9 mouse cellular contexts compared by ENCODE assay signal in genomic region chr4:154026441-154026761, GRCm38 (mm10). TPM values are rescaled to one million over a fixed set of nuclear protein-coding genes. Genes with fewer than 3 reads are reported as not detected.
A peak's percentile ranks its signal among the peaks of the same experiment; 100 is the strongest.
DNase-seq lines count a peak whose midpoint lies in the region; ATAC-seq and TF ChIP-seq lines count a peak whose summit lies in the region.
"Had no signal": no experiment of that assay in that cellular context is flagged by ENCODE, and none has a peak within 500 bp of the region (broad histone marks: within the 10 kb centered on the region; RNA-seq: fewer than 3 reads in every experiment).

No protein-coding gene starts in this region.

- peak overlapping the region; percentile 56 for H3K4me3 ChIP-seq in heart, embryonic 12.5 days
- H3K4me3 ChIP-seq in ES-E14 (ENCODE audit: insufficient read depth in 1 of 2, low read depth in 1 of 2, low read length in 2 of 2, poor library complexity in 1 of 2, severe bottlenecking in 1 of 2) = peak overlapping the region; percentile 31 to 56; a peak in 2 of 4 replicates
- H3K4me3 ChIP-seq in hindbrain, embryonic 10.5 days = peak overlapping the region; percentile 49
- peak overlapping the region; percentile 84 for H3K4me3 ChIP-seq in liver, postnatal 0 days (ENCODE audit: low read depth, low read length)

- WGBS in heart, embryonic 12.5 days = 35% methylated on average over 2 of the region's 2 CpGs
- whole genome bisulfite sequencing in hindbrain, embryonic 10.5 days = 28% methylated on average over 2 of the region's 2 CpGs
- WGBS in liver, postnatal 0 days (ENCODE audit: insufficient replicate concordance) = 24% methylated on average over 2 of the region's 2 CpGs

- no peak overlapping the region for H3K27ac ChIP-seq in heart, embryonic 12.5 days (ENCODE audit: poor library complexity, severe bottlenecking)
- no peak overlapping the region for H3K27ac ChIP-seq in ES-E14 (ENCODE audit: insufficient read depth, low read depth, low read length, poor library complexity, severe bottlenecking)
- peak overlapping the region; percentile 80 for H3K27ac ChIP-seq in hindbrain, embryonic 10.5 days
- H3K27ac ChIP-seq in liver, postnatal 0 days (ENCODE audit: low read depth) = peak overlapping the region; percentile 44; the same call in 1 of the 2 replicates

- H3K9ac ChIP-seq in heart, embryonic 12.5 days = peak overlapping the region; percentile 80
- H3K9ac ChIP-seq in ES-E14 (ENCODE audit: insufficient read depth, low read depth, low read length, poor library complexity, severe bottlenecking) = peak overlapping the region; percentile 49; the same call in 1 of the 2 replicates
- peak overlapping the region; percentile 86 for H3K9ac ChIP-seq in liver, postnatal 0 days (replicated peaks)

- no peak for ATAC-seq in heart, embryonic 12.5 days (ENCODE audit: insufficient number of reproducible peaks, low FRiP score)
- ATAC-seq in liver, postnatal 0 days = no peak

- no peak for TF ChIP-seq EP300 in liver, postnatal 0 days (IDR thresholded peaks at IDR 0.05; ENCODE audit: low read depth)

- peak overlapping the region; percentile 87 for H3K4me2 ChIP-seq in heart, embryonic 12.5 days
- peak overlapping the region; percentile 94 for H3K4me2 ChIP-seq in liver, postnatal 0 days (ENCODE audit: low read depth, low read length)

- peaks cover 17% of the 10 kb centered on the region for H3K36me3 ChIP-seq in heart, embryonic 12.5 days
- peaks cover 4% of the 10 kb centered on the region for H3K36me3 ChIP-seq in ES-E14 (ENCODE audit: control insufficient read depth, insufficient read depth, low read length, poor library complexity, severe bottlenecking)
- H3K36me3 ChIP-seq in hindbrain, embryonic 10.5 days = peaks cover 13% of the 10 kb centered on the region
- H3K36me3 ChIP-seq in liver, postnatal 0 days (replicated peaks; ENCODE audit: insufficient read depth, low read length) = peaks cover 15% of the 10 kb centered on the region

- in situ Hi-C loops in ES-E14 (cut with MboI; ENCODE audit: low sequenced_read_pairs in 2 of 2, unreplicated experiment in 2 of 2) = no loop called here

- DNase-seq in heart, adult 18-20 months = no peak
- no peak for DNase-seq in ES-E14 (ENCODE audit: low read depth, low spot score)
- DNase-seq in hindbrain, embryonic 10.5 days (ENCODE audit: low spot score) = no peak
- DNase-seq in liver, postnatal 0 days = no peak
- DNase-seq in urinary bladder, adult 18-20 months (ENCODE audit: low spot score in 2 of 2) = no peak
- DNase-seq in cerebellum, adult 8-10 months = no peak
- no peak for DNase-seq in gastrocnemius, adult 18-20 months (ENCODE audit: low spot score)

- peaks cover 47% of the 10 kb centered on the region for H3K4me1 ChIP-seq in heart, embryonic 12.5 days (replicated peaks)
- peaks cover 0 to 4% of the 10 kb centered on the region in 2 experiments; a peak in 1 of 4 replicates for H3K4me1 ChIP-seq in ES-E14 (ENCODE audit: control insufficient read depth in 2 of 2, insufficient read depth in 2 of 2, low read length in 2 of 2, poor library complexity in 1 of 2)
- peaks cover 37% of the 10 kb centered on the region for H3K4me1 ChIP-seq in hindbrain, embryonic 10.5 days (replicated peaks)
- peaks cover 31% of the 10 kb centered on the region for H3K4me1 ChIP-seq in liver, postnatal 0 days (ENCODE audit: insufficient read depth)

- TF ChIP-seq CTCF in liver, postnatal 0 days (IDR thresholded peaks at IDR 0.05; ENCODE audit: low read depth) = no peak

- H3K27me3 ChIP-seq in heart, embryonic 12.5 days (replicated peaks) = peaks cover 5% of the 10 kb centered on the region; the same call in 1 of the 2 replicates
- peaks cover 41% of the 10 kb centered on the region for H3K27me3 ChIP-seq in hindbrain, embryonic 10.5 days (ENCODE audit: insufficient read depth, poor library complexity, severe bottlenecking)
- no peaks in the 10 kb centered on the region for H3K27me3 ChIP-seq in liver, postnatal 0 days (ENCODE audit: insufficient read depth, low read length)

- no peaks in the 10 kb centered on the region for H3K9me3 ChIP-seq in heart, embryonic 12.5 days (replicated peaks)
- no peaks in the 10 kb centered on the region for H3K9me3 ChIP-seq in ES-E14 (ENCODE audit: control insufficient read depth, insufficient read depth, low read depth, low read length)
- no peaks in the 10 kb centered on the region for H3K9me3 ChIP-seq in hindbrain, embryonic 10.5 days
- no peaks in the 10 kb centered on the region for H3K9me3 ChIP-seq in liver, postnatal 0 days (ENCODE audit: low read length)

TF ChIP-seq in ES-E14, 5 proteins besides CTCF, POLR2A, EP300 and RAD21:
- TF ChIP-seq ZNF384 (IDR thresholded peaks at IDR 0.05; ENCODE audit: low read depth, low read length) (no peak), MAFK (IDR thresholded peaks at IDR 0.05; ENCODE audit: insufficient read depth, low read depth, low read length) (no peak), ZC3H11A (IDR thresholded peaks at IDR 0.05; ENCODE audit: borderline replicate concordance, low read depth, low read length) (no peak), CHD2 (IDR thresholded peaks at IDR 0.05; ENCODE audit: low read depth, low read length) (no peak), HCFC1 (IDR thresholded peaks at IDR 0.05; ENCODE audit: borderline replicate concordance, insufficient read depth, low read length) (no peak)

RNA-seq across cellular contexts. Expression of gene Smim1, which starts 0.4 kb away (rescaled TPM):
- 64.6 and 77.0 TPM in 2 replicates for polyA plus RNA-seq in heart, embryonic 12.5 days (2016; fragmentation: Nextera tagmentation; extraction: Ambion mirVana)
- 1 to 10 TPM; 5.4 to 5.6 TPM for total RNA-seq in heart, adult 18-20 months (2021)
- 2.9 and 3.0 TPM in 2 replicates for total RNA-seq in ES-E14 (2012; rRNA removed)
- 25.9 and 32.9 TPM in 2 replicates for polyA plus RNA-seq in hindbrain, embryonic 10.5 days (2016; fragmentation: Nextera tagmentation; extraction: Ambion mirVana)
- 86.4 and 93.6 TPM in 2 replicates for polyA plus RNA-seq in liver, postnatal 0 days (2015; fragmentation: Nextera tagmentation; extraction: Ambion mirVana)
- 1 to 10 TPM; 1.4 to 2.2 TPM for total RNA-seq in gastrocnemius, adult 18-20 months (2021)

RNA-seq across cellular contexts. Expression of gene Lrrc47, which starts 14.9 kb away (rescaled TPM):
- 21.8 and 27.2 TPM in 2 replicates for polyA plus RNA-seq in heart, embryonic 12.5 days (2016; fragmentation: Nextera tagmentation; extraction: Ambion mirVana)
- 10 to 100 TPM; 38.4 to 41.6 TPM for total RNA-seq in heart, adult 18-20 months (2021)
- total RNA-seq in ES-E14 (2012; rRNA removed) = 32.9 and 35.8 TPM in 2 replicates
- 20.2 and 25.3 TPM in 2 replicates for polyA plus RNA-seq in hindbrain, embryonic 10.5 days (2016; fragmentation: Nextera tagmentation; extraction: Ambion mirVana)
- 9.4 and 11.7 TPM in 2 replicates for polyA plus RNA-seq in liver, postnatal 0 days (2015; fragmentation: Nextera tagmentation; extraction: Ambion mirVana)
- 10 to 100 TPM; 26.3 to 27.8 TPM for total RNA-seq in gastrocnemius, adult 18-20 months (2021)

RNA-seq across cellular contexts. Expression of gene Ccdc27, which starts 16.1 kb away (rescaled TPM):
- 0.09 and 0.10 TPM in 2 replicates for polyA plus RNA-seq in heart, embryonic 12.5 days (2016; fragmentation: Nextera tagmentation; extraction: Ambion mirVana)
- not detected for total RNA-seq in heart, adult 18-20 months (2021)
- total RNA-seq in ES-E14 (2012; rRNA removed) = not detected in 2 replicates
- not detected in 2 replicates for polyA plus RNA-seq in hindbrain, embryonic 10.5 days (2016; fragmentation: Nextera tagmentation; extraction: Ambion mirVana)
- polyA plus RNA-seq in liver, postnatal 0 days (2015; fragmentation: Nextera tagmentation; extraction: Ambion mirVana) = not detected in 2 replicates
- not detected for total RNA-seq in gastrocnemius, adult 18-20 months (2021)
- total RNA-seq: hematopoietic stem cell, adult 5-6 weeks had no signal

RNA-seq across cellular contexts. Expression of gene Cep104, which starts 51.4 kb away (rescaled TPM):
- 17.3 and 18.0 TPM in 2 replicates for polyA plus RNA-seq in heart, embryonic 12.5 days (2016; fragmentation: Nextera tagmentation; extraction: Ambion mirVana)
- total RNA-seq in heart, adult 18-20 months (2021) = 10 to 100 TPM; 28.8 to 29.5 TPM
- 15.0 and 16.1 TPM in 2 replicates for total RNA-seq in ES-E14 (2012; rRNA removed)
- polyA plus RNA-seq in hindbrain, embryonic 10.5 days (2016; fragmentation: Nextera tagmentation; extraction: Ambion mirVana) = 21.1 and 22.5 TPM in 2 replicates
- polyA plus RNA-seq in liver, postnatal 0 days (2015; fragmentation: Nextera tagmentation; extraction: Ambion mirVana) = 1.9 and 2.5 TPM in 2 replicates
- total RNA-seq in gastrocnemius, adult 18-20 months (2021) = 10 to 100 TPM; 26.5 to 27.9 TPM

RNA-seq across cellular contexts. Expression of gene Dffb, which starts 51.5 kb away (rescaled TPM):
- polyA plus RNA-seq in heart, embryonic 12.5 days (2016; fragmentation: Nextera tagmentation; extraction: Ambion mirVana) = 5.6 and 6.5 TPM in 2 replicates
- total RNA-seq in heart, adult 18-20 months (2021) = 1 to 10 TPM; 1.3 to 2.2 TPM
- 14.4 and 15.1 TPM in 2 replicates for total RNA-seq in ES-E14 (2012; rRNA removed)
- polyA plus RNA-seq in hindbrain, embryonic 10.5 days (2016; fragmentation: Nextera tagmentation; extraction: Ambion mirVana) = 12.0 and 14.9 TPM in 2 replicates
- polyA plus RNA-seq in liver, postnatal 0 days (2015; fragmentation: Nextera tagmentation; extraction: Ambion mirVana) = 3.6 and 4.6 TPM in 2 replicates
- under 1 TPM; 0.74 to 0.98 TPM for total RNA-seq in gastrocnemius, adult 18-20 months (2021)

Comparison
In these comparisons a context has a peak if more than half of its experiments do, and no peak if none do; other contexts are left out.
1. H3K27ac ChIP-seq: peak in hindbrain, embryonic 10.5 days (single experiment) and liver, postnatal 0 days (single experiment); none in heart, embryonic 12.5 days (single experiment) and ES-E14 (single experiment).
2. Peak in every context shown above with its lines, with median percentiles within 50 percentile points of each other: H3K4me3 ChIP-seq and H3K9ac ChIP-seq.